Comparison of ENCODE assay signal across 22 mouse cellular contexts in genomic region chr17:12868640-12869039, GRCm38 (mm10). TPM values are rescaled to one million over a fixed set of nuclear protein-coding genes. Genes with fewer than 3 reads are reported as not detected.
A peak's percentile ranks its signal among the peaks of the same experiment; 100 is the strongest.
DNase-seq lines count a peak whose midpoint lies in the region; ATAC-seq lines count a peak whose summit lies in the region.
"Had no signal": no experiment of that assay in that cellular context is flagged by ENCODE, and none has a peak within 500 bp of the region (broad histone marks: within the 10 kb centered on the region; RNA-seq: fewer than 3 reads in every experiment).

No protein-coding gene starts in this region.

- H3K9me3 ChIP-seq in heart, embryonic 12.5 days (replicated peaks) = no peaks in the 10 kb centered on the region
- H3K9me3 ChIP-seq in megakaryocyte, embryonic 14.5 days = no peaks in the 10 kb centered on the region
- H3K9me3 ChIP-seq in embryonic facial prominence, embryonic 13.5 days = no peaks in the 10 kb centered on the region
- H3K9me3 ChIP-seq: forebrain, embryonic 13.5 days; limb, embryonic 15.5 days; midbrain, embryonic 15.5 days had no signal

- H3K27me3 ChIP-seq in heart, embryonic 12.5 days (replicated peaks) = peaks cover 21% of the 10 kb centered on the region
- H3K27me3 ChIP-seq in megakaryocyte, embryonic 14.5 days (replicated peaks) = peaks cover 10% of the 10 kb centered on the region
- H3K27me3 ChIP-seq in embryonic facial prominence, embryonic 13.5 days = 0 out of 2 replicates have a peak, but pooled peaks cover 3% of the 10 kb centered on the region
- H3K27me3 ChIP-seq: forebrain, embryonic 13.5 days; limb, embryonic 15.5 days; midbrain, embryonic 15.5 days had no signal

- intact Hi-C loops in heart, postnatal 36 days (cut with DNase I) = no loop called here

- H3K9ac ChIP-seq in heart, embryonic 12.5 days = no peak overlapping the region
- H3K9ac ChIP-seq in embryonic facial prominence, embryonic 13.5 days = no peak overlapping the region
- H3K9ac ChIP-seq: forebrain, embryonic 13.5 days; hindbrain, embryonic 14.5 days; limb, embryonic 15.5 days; midbrain, embryonic 15.5 days had no signal

- H3K4me3 ChIP-seq in heart, embryonic 12.5 days = no peak overlapping the region
- H3K4me3 ChIP-seq in megakaryocyte, embryonic 14.5 days (replicated peaks) = peak overlapping the region; percentile 28
- no peak overlapping the region for H3K4me3 ChIP-seq in embryonic facial prominence, embryonic 13.5 days
- H3K4me3 ChIP-seq: forebrain, embryonic 13.5 days; limb, embryonic 15.5 days; midbrain, embryonic 15.5 days had no signal

- H3K4me2 ChIP-seq in heart, embryonic 12.5 days = peak overlapping the region; percentile 23; the same call in 1 of the 2 replicates
- H3K4me2 ChIP-seq in embryonic facial prominence, embryonic 13.5 days = no peak overlapping the region
- H3K4me2 ChIP-seq: forebrain, embryonic 13.5 days; hindbrain, embryonic 14.5 days; limb, embryonic 15.5 days; midbrain, embryonic 15.5 days had no signal

- peaks cover 25% of the 10 kb centered on the region for H3K4me1 ChIP-seq in heart, embryonic 12.5 days (replicated peaks)
- peaks cover 64% of the 10 kb centered on the region for H3K4me1 ChIP-seq in megakaryocyte, embryonic 14.5 days
- H3K4me1 ChIP-seq in embryonic facial prominence, embryonic 13.5 days = peaks cover 53% of the 10 kb centered on the region
- H3K4me1 ChIP-seq: forebrain, embryonic 13.5 days; midbrain, embryonic 15.5 days had no signal

- H3K36me3 ChIP-seq in heart, embryonic 12.5 days = no peaks in the 10 kb centered on the region
- H3K36me3 ChIP-seq in megakaryocyte, embryonic 14.5 days (replicated peaks; ENCODE audit: low read length) = no peaks in the 10 kb centered on the region
- H3K36me3 ChIP-seq in embryonic facial prominence, embryonic 13.5 days = no peaks in the 10 kb centered on the region
- H3K36me3 ChIP-seq: limb, embryonic 15.5 days; midbrain, embryonic 15.5 days had no signal

- DNase-seq in heart, postnatal 36 days = no peak
- DNase-seq in cerebellum, adult 9-10 months = no peak
- no peak for DNase-seq in urinary bladder, postnatal 14 days (ENCODE audit: low spot score)
- DNase-seq: adrenal gland, postnatal 14 days; cerebellum, adult 2 months; heart, adult 18-20 months; kidney, adult 2 months; kidney, postnatal 4 days; layer of hippocampus, postnatal 36 days; lung, adult 18-20 months; lung, postnatal 4 days; right cerebral cortex, postnatal 25 days had no signal

- H3K27ac ChIP-seq in heart, embryonic 12.5 days (ENCODE audit: poor library complexity, severe bottlenecking) = peak overlapping the region; percentile 31; the same call in 1 of the 2 replicates
- peak overlapping the region; percentile 66 for H3K27ac ChIP-seq in embryonic facial prominence, embryonic 13.5 days
- H3K27ac ChIP-seq: forebrain, embryonic 13.5 days; hindbrain, embryonic 14.5 days; midbrain, embryonic 15.5 days had no signal

- no peak for ATAC-seq in heart, embryonic 12.5 days (ENCODE audit: insufficient number of reproducible peaks, low FRiP score)
- no peak for ATAC-seq in megakaryocyte, adult 5-6 weeks (ENCODE audit: poor library complexity, severe bottlenecking)
- ATAC-seq in embryonic facial prominence, embryonic 13.5 days (ENCODE audit: insufficient number of reproducible peaks, insufficient read depth, low FRiP score, low TSS enrichment, low read depth) = peak; percentile 60; the same call in 1 of the 2 replicates
- ATAC-seq: forebrain, embryonic 13.5 days; midbrain, embryonic 15.5 days had no signal

- whole genome bisulfite sequencing in heart, embryonic 12.5 days = 6% methylated on average over 4 of the region's 4 CpGs
- 3% methylated on average over 4 of the region's 4 CpGs for WGBS in embryonic facial prominence, embryonic 13.5 days

RNA-seq across cellular contexts. Expression of gene Mas1, which starts 0.7 kb away (rescaled TPM):
- polyA plus RNA-seq in heart, embryonic 12.5 days (2016; fragmentation: Nextera tagmentation; extraction: Ambion mirVana) = 0.39 and 1.1 TPM in 2 replicates
- 1 to 10 TPM in 1 of 2 experiments, under 1 TPM in 1; 0.84 to 1.1 TPM for total RNA-seq in heart, postnatal 36 days (2021)
- polyA plus RNA-seq in megakaryocyte, embryonic 14.5 days (2012; ENCODE audit: insufficient read depth, low replicate concordance) = not detected in 2 replicates
- not detected in 2 replicates for total RNA-seq in megakaryocyte, adult 5-6 weeks (2015)
- not detected in 2 replicates for total RNA-seq in megakaryocyte, adult 5-6 weeks (2017)
- polyA plus RNA-seq in embryonic facial prominence, embryonic 13.5 days (2015; fragmentation: Nextera tagmentation; extraction: Ambion mirVana) = 1.2 and 2.1 TPM in 2 replicates
- total RNA-seq: adrenal gland, postnatal 14 days; MEL had no signal
- polyA plus RNA-seq: forebrain, embryonic 13.5 days had no signal

RNA-seq across cellular contexts. Expression of gene Mrgprh, which starts 7.2 kb away (rescaled TPM):
- not detected in 2 replicates for polyA plus RNA-seq in heart, embryonic 12.5 days (2016; fragmentation: Nextera tagmentation; extraction: Ambion mirVana)
- total RNA-seq in heart, postnatal 36 days (2021) = 1 to 10 TPM; 5.3 to 5.6 TPM
- not detected in 2 replicates for polyA plus RNA-seq in megakaryocyte, embryonic 14.5 days (2012; ENCODE audit: insufficient read depth, low replicate concordance)
- not detected in 2 replicates for total RNA-seq in megakaryocyte, adult 5-6 weeks (2015)
- not detected in 2 replicates for total RNA-seq in megakaryocyte, adult 5-6 weeks (2017)
- polyA plus RNA-seq in embryonic facial prominence, embryonic 13.5 days (2015; fragmentation: Nextera tagmentation; extraction: Ambion mirVana) = not detected in 2 replicates
- total RNA-seq: layer of hippocampus, postnatal 36 days; MEL had no signal
- polyA plus RNA-seq: forebrain, embryonic 13.5 days; hindbrain, embryonic 14.5 days; midbrain, embryonic 15.5 days; neural tube, embryonic 11.5 days had no signal

RNA-seq across cellular contexts. Expression of gene Pnldc1, which starts 41.4 kb away (rescaled TPM):
- 0.51 and 1.1 TPM in 2 replicates for polyA plus RNA-seq in heart, embryonic 12.5 days (2016; fragmentation: Nextera tagmentation; extraction: Ambion mirVana)
- total RNA-seq in heart, postnatal 36 days (2021) = under 1 TPM; 0.38 to 0.50 TPM
- polyA plus RNA-seq in megakaryocyte, embryonic 14.5 days (2012; ENCODE audit: insufficient read depth, low replicate concordance) = not detected in 2 replicates
- 1.4 TPM in 1 of 2 replicates, not detected in the other for total RNA-seq in megakaryocyte, adult 5-6 weeks (2015)
- total RNA-seq in megakaryocyte, adult 5-6 weeks (2017) = 0.11 TPM in 1 of 2 replicates, not detected in the other
- 1.8 and 3.5 TPM in 2 replicates for polyA plus RNA-seq in embryonic facial prominence, embryonic 13.5 days (2015; fragmentation: Nextera tagmentation; extraction: Ambion mirVana)

RNA-seq across cellular contexts. Expression of gene Tcp1, which starts 46.9 kb away (rescaled TPM):
- 410 and 430 TPM in 2 replicates for polyA plus RNA-seq in heart, embryonic 12.5 days (2016; fragmentation: Nextera tagmentation; extraction: Ambion mirVana)
- 100 to 1,000 TPM; 196 to 207 TPM for total RNA-seq in heart, postnatal 36 days (2021)
- polyA plus RNA-seq in megakaryocyte, embryonic 14.5 days (2012; ENCODE audit: insufficient read depth, low replicate concordance) = 12.9 and 20.7 TPM in 2 replicates
- 233 and 244 TPM in 2 replicates for total RNA-seq in megakaryocyte, adult 5-6 weeks (2015)
- 370 and 389 TPM in 2 replicates for total RNA-seq in megakaryocyte, adult 5-6 weeks (2017)
- 429 and 454 TPM in 2 replicates for polyA plus RNA-seq in embryonic facial prominence, embryonic 13.5 days (2015; fragmentation: Nextera tagmentation; extraction: Ambion mirVana)

RNA-seq across cellular contexts. Expression of gene Mrpl18, which starts 47.5 kb away (rescaled TPM):
- polyA plus RNA-seq in heart, embryonic 12.5 days (2016; fragmentation: Nextera tagmentation; extraction: Ambion mirVana) = 181 and 187 TPM in 2 replicates
- 100 to 1,000 TPM; 153 to 159 TPM for total RNA-seq in heart, postnatal 36 days (2021)
- polyA plus RNA-seq in megakaryocyte, embryonic 14.5 days (2012; ENCODE audit: insufficient read depth, low replicate concordance) = 21.3 and 86.7 TPM in 2 replicates
- 112 and 131 TPM in 2 replicates for total RNA-seq in megakaryocyte, adult 5-6 weeks (2015)
- 122 and 163 TPM in 2 replicates for total RNA-seq in megakaryocyte, adult 5-6 weeks (2017)
- polyA plus RNA-seq in embryonic facial prominence, embryonic 13.5 days (2015; fragmentation: Nextera tagmentation; extraction: Ambion mirVana) = 136 and 172 TPM in 2 replicates
